Mouse (Mus musculus) liver, postnatal 0 days (tissue): Measurements from ENCODE around the gene Mosmo.

Experiments used
- CTCF ChIP-seq: sonication (generic); IDR thresholded peaks from 2 replicates; pipeline ENCODE4 v1.5.1; 2016; ENCODE audit warnings: antibody characterized with exemption, low read depth
- EP300 ChIP-seq: IDR thresholded peaks from 2 replicates; pipeline ENCODE4 v1.6.1; 2016; ENCODE audit warnings: antibody characterized with exemption, low read depth, mild to moderate bottlenecking

GRCm38 (mm10) chr7:120670153-120670875 lies 7.1 kb upstream of the Mosmo start, which contains the start of gene Pdzd9:
- TF ChIP-seq CTCF (peak; percentile 94), EP300 (no peak)
